Mouse (Mus musculus): ENCODE results near the gene Zfp473.

GRCm38 (mm10) chr7:44683656-44684055 lies 67.2 kb downstream of the Zfp473 start:
- TF ChIP-seq CTCF (IDR thresholded peaks at IDR 0.05; ENCODE audit: borderline replicate concordance, extremely low read depth, insufficient read depth, insufficient read length) = no peak
- TF ChIP-seq POLR2A (IDR thresholded peaks at IDR 0.05; ENCODE audit: borderline replicate concordance, extremely low read depth, insufficient read depth, insufficient read length, poor library complexity, severe bottlenecking) = no peak

All from brain, embryonic 14.5 days (tissue).